Mouse (Mus musculus) gastrocnemius, adult 8-10 months (tissue): ENCODE data around the gene Grpel1. TPM values are rescaled to one million over a fixed set of nuclear protein-coding genes. Genes with fewer than 3 reads are reported as not detected.

ENCODE experiments used
- DNase-seq, 2 experiments: peaks; one replicate each; pipeline ENCODE4 v3.0.0; 2022; ENCODE audit warnings: low spot score in 2 of 2
- total RNA-seq, 4 experiments: library from RNA; stranded (reverse); gene quantifications; 2 replicates each; pipeline ENCODE4 v1.2.4; 2022

Gene Grpel1
- 10 to 100 TPM; 31.2 to 35.5 (median 33.3) TPM for total RNA-seq

- DNase-seq, result peak; percentile 99
These were observed at the start of gene Grpel1 for GRCm38 (mm10) chr5:36464709-36465661. Grpel1 (plus strand) TSS chr5:36464998.

- no peak for DNase-seq
These were observed 44.9 kb upstream of the Grpel1 start for GRCm38 (mm10) chr5:36419861-36420260.

GRCm38 (mm10) chr5:36422689-36423088 lies 42.1 kb upstream of the Grpel1 start:
- no peak for DNase-seq

GRCm38 (mm10) chr5:36424676-36425075 lies 40.1 kb upstream of the Grpel1 start:
- no peak for DNase-seq

GRCm38 (mm10) chr5:36426404-36426803 lies 38.4 kb upstream of the Grpel1 start:
- no peak for DNase-seq

GRCm38 (mm10) chr5:36427831-36428230 lies 37.0 kb upstream of the Grpel1 start:
- DNase-seq, result no peak

GRCm38 (mm10) chr5:36429551-36429950 lies 35.2 kb upstream of the Grpel1 start:
- no peak for DNase-seq

GRCm38 (mm10) chr5:36431711-36432110 lies 33.1 kb upstream of the Grpel1 start:
- no peak for DNase-seq

GRCm38 (mm10) chr5:36434398-36434967 lies 30.3 kb upstream of the Grpel1 start:
- no peak for DNase-seq

GRCm38 (mm10) chr5:36436858-36437257 lies 27.9 kb upstream of the Grpel1 start:
- peak in 1 of 2 experiments; percentile 8 for DNase-seq

GRCm38 (mm10) chr5:36440741-36441140 lies 24.1 kb upstream of the Grpel1 start:
- DNase-seq, result no peak

GRCm38 (mm10) chr5:36444611-36445010 lies 20.2 kb upstream of the Grpel1 start:
- no peak for DNase-seq

- no peak for DNase-seq
These were observed 19.8 kb upstream of the Grpel1 start for GRCm38 (mm10) chr5:36445028-36445427.

- no peak for DNase-seq
These were observed 18.5 kb upstream of the Grpel1 start for GRCm38 (mm10) chr5:36446166-36446890.

- DNase-seq, result no peak
These were observed 16.9 kb upstream of the Grpel1 start for GRCm38 (mm10) chr5:36447872-36448271.

GRCm38 (mm10) chr5:36449710-36450358 lies 15.0 kb upstream of the Grpel1 start:
- DNase-seq, result no peak

GRCm38 (mm10) chr5:36451119-36451518 lies 13.7 kb upstream of the Grpel1 start:
- DNase-seq, result no peak

- no peak for DNase-seq
These were observed 12.9 kb upstream of the Grpel1 start for GRCm38 (mm10) chr5:36451872-36452389.

GRCm38 (mm10) chr5:36452821-36453220 lies 12.0 kb upstream of the Grpel1 start:
- no peak for DNase-seq

- no peak for DNase-seq
These were observed 7.1 kb upstream of the Grpel1 start for GRCm38 (mm10) chr5:36457706-36458105.

- no peak for DNase-seq
These were observed 5.9 kb upstream of the Grpel1 start for GRCm38 (mm10) chr5:36458926-36459325.
